Mouse (Mus musculus) liver, embryonic 12.5 days (tissue): ENCODE results near the gene Abcb7. TPM values are rescaled to one million over a fixed set of nuclear protein-coding genes. Genes with fewer than 3 reads are reported as not detected.
A peak's percentile ranks its signal among the peaks of the same experiment; 100 is the strongest.
"Not testable (repeated sequence)": the region's sequence is repeated elsewhere in the genome, so short reads cannot be mapped to it uniquely, and the experiment has no call there.

ENCODE experiments used
- ATAC-seq: fragments of 200-750 bp; cut with Nextera tagmentation; 2 replicates; pipeline ENCODE4 v1.8.0; 2017; ENCODE audit warnings: moderate number of reproducible peaks, mild to moderate bottlenecking, moderate library complexity
- H3K27ac ChIP-seq: fragments of 300-500 bp; sonication (generic); 2 replicates; pipeline ENCODE4 v1.5.1; 2016; ENCODE audit warnings: mild to moderate bottlenecking
- H3K27me3 ChIP-seq: fragments of 300-500 bp; sonication (generic); replicated peaks from 2 replicates; pipeline ENCODE4 v1.6.1; 2016; ENCODE audit warnings: mild to moderate bottlenecking, moderate library complexity
- H3K36me3 ChIP-seq: fragments of 300-500 bp; sonication (generic); 2 replicates; pipeline ENCODE4 v1.6.1; 2016; ENCODE audit warnings: mild to moderate bottlenecking, moderate library complexity
- H3K4me1 ChIP-seq: fragments of 300-500 bp; sonication (generic); 2 replicates; pipeline ENCODE4 v1.6.1; 2016
- H3K4me2 ChIP-seq: fragments of 300-500 bp; sonication (generic); 2 replicates; pipeline ENCODE4 v1.6.1; 2016; ENCODE audit warnings: mild to moderate bottlenecking, moderate library complexity
- H3K4me3 ChIP-seq: fragments of 300-500 bp; sonication (generic); 2 replicates; pipeline ENCODE4 v1.5.1; 2016; ENCODE audit warnings: mild to moderate bottlenecking, moderate library complexity
- H3K9ac ChIP-seq: fragments of 300-500 bp; sonication (generic); 2 replicates; pipeline ENCODE4 v1.6.1; 2016; ENCODE audit warnings: mild to moderate bottlenecking, moderate library complexity
- H3K9me3 ChIP-seq: fragments of 300-500 bp; sonication (generic); replicated peaks from 2 replicates; pipeline ENCODE4 v1.6.1; 2016; ENCODE audit warnings: mild to moderate bottlenecking, moderate library complexity
- WGBS: fragments of 180-500 bp; shearing (Covaris S2); methylation state at CpG from one replicate; pipeline ENCODE4 v1.1.7; 2016; ENCODE audit not compliant: insufficient replicate concordance; 5-methylcytosine and 5-hydroxymethylcytosine counted together
- polyA plus RNA-seq: library from polyadenylated mRNA; unstranded; fragments of >200 nt; fragmentation: Nextera tagmentation; extraction: Ambion mirVana; gene quantifications from 2 replicates; pipeline ENCODE4 v1.2.1, GENCODE M21; 2016

The Abcb7 gene
- polyA plus RNA-seq, 1 experiment from 2014 or later: 12.1 TPM

DNA sequence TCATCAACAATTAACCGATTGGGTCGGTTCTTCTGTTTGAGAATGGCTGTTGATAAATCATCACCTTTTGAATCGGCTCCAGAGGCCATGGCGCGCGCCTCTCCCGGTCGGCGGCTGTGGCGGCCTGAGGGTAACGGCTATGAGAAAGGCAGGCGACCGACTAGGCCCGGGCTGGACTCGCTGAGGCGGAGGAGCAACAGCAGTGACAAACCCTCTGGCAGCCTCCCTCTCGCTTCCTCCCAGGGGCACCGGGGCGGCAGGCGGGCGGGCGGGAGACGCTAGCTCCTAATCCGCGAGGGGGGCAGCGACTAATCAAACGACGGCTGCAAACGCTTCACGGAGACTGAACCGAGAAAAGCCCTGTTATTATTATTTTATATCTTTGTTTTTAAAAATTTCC is 65.5 kb downstream of the Abcb7 start:
- WGBS: 83% methylated on average over 31 of the region's 31 CpGs

DNA sequence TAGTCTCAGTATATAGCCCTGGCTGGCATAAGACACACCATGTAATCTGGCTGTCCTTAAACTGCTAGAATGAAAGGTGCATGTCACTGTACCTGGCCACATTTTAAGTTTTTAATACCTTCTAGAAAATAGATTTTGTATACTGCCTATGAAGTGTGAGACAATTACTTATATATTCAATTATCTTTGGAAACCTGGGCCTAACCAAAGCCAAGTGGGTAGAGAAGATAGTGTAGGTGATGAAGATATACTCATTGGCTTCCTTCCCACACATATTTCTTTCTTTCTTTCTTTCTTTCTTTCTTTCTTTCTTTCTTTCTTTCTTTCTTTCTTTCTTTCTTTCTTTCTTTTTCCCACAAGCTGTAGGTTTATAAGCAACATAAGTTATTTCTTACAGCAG is 121.9 kb downstream of the Abcb7 start:
- no peaks in the 10 kb centered on the region for H3K27me3 ChIP-seq

More for the DNA sequence above, 65.5 kb downstream of the Abcb7 start:
- ATAC-seq: peak; percentile 57; the same call in 1 of the 2 replicates
- not testable (repeated sequence) for H3K9ac ChIP-seq, H3K36me3 ChIP-seq, H3K27ac ChIP-seq, H3K9me3 ChIP-seq, H3K4me1 ChIP-seq, H3K4me3 ChIP-seq, H3K27me3 ChIP-seq, H3K4me2 ChIP-seq

GRCm38 (mm10) chrX:104279828-104280227 is 133.8 kb downstream of the Abcb7 start:
- H3K9me3 ChIP-seq: no peaks in the 10 kb centered on the region
- H3K4me2 ChIP-seq: no peak overlapping the region
- H3K27ac ChIP-seq: no peak overlapping the region
- WGBS: 93% methylated on average over 1 of the region's 1 CpGs
- no peak for ATAC-seq
- H3K27me3 ChIP-seq: no peaks in the 10 kb centered on the region
- no peak overlapping the region for H3K4me3 ChIP-seq
- H3K36me3 ChIP-seq: no peaks in the 10 kb centered on the region
- no peak overlapping the region for H3K9ac ChIP-seq
- no peaks in the 10 kb centered on the region for H3K4me1 ChIP-seq

More for the DNA sequence above, 121.9 kb downstream of the Abcb7 start:
- Histone ChIP-seq H3K4me1 (no peaks in the 10 kb centered on the region), H3K4me2 (no peak overlapping the region), H3K27ac (no peak overlapping the region), H3K4me3 (no peak overlapping the region), H3K9me3 (no peaks in the 10 kb centered on the region), H3K36me3 (0 out of 2 replicates have a peak, but pooled peaks cover 6% of the 10 kb centered on the region), H3K9ac (no peak overlapping the region)
- ATAC-seq: no peak

DNA sequence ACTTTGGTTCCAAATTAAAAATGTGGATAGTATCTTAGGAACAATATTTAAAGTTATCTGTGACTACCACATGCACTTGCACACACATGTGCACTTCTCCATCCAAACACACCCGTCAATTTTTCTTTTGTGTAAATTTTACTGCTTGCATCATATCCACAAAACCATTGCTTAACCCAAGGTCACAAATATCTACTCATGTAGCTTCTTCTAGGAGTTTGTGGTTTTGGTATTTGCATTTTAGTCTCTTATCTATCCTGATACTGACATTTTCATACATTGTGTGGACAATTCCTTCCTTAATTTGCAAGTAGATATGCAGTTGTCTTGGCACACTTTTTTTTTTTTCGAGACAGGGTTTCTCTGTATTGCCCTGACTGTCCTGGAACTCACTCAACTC is 149.3 kb downstream of the Abcb7 start:
- Histone ChIP-seq H3K36me3 (no peaks in the 10 kb centered on the region), H3K27me3 (no peaks in the 10 kb centered on the region), H3K4me1 (no peaks in the 10 kb centered on the region), H3K9ac (no peak overlapping the region), H3K4me2 (no peak overlapping the region), H3K4me3 (no peak overlapping the region), H3K27ac (no peak overlapping the region), H3K9me3 (no peaks in the 10 kb centered on the region)
- ATAC-seq: no peak
- 40% methylated on average over 2 of the region's 2 CpGs for WGBS

DNA sequence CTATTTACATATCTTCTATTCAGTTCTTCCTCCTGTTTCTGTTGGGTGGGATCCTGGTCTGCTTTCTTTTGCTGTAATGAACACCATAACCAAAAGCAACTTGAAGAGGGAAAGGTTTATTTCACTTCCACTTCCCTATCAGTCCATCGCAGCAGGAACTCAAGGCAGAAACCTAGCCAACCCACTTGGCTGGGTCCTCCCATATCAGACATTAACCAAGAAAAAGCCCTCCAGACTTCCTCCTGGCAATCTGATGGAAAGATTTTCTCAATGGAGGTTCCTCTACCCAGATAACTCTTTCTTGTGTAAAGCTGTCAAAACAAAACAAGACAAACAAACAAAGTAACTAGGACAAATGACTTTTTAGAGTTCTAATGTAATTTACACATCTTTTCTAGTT is 151.2 kb downstream of the Abcb7 start:
- no peak for ATAC-seq
- WGBS: 24% methylated on average over 1 of the region's 1 CpGs
- Histone ChIP-seq H3K4me1 (no peaks in the 10 kb centered on the region), H3K27me3 (no peaks in the 10 kb centered on the region), H3K9ac (no peak overlapping the region), H3K9me3 (no peaks in the 10 kb centered on the region), H3K36me3 (no peaks in the 10 kb centered on the region), H3K27ac (no peak overlapping the region), H3K4me3 (no peak overlapping the region), H3K4me2 (no peak overlapping the region)

DNA sequence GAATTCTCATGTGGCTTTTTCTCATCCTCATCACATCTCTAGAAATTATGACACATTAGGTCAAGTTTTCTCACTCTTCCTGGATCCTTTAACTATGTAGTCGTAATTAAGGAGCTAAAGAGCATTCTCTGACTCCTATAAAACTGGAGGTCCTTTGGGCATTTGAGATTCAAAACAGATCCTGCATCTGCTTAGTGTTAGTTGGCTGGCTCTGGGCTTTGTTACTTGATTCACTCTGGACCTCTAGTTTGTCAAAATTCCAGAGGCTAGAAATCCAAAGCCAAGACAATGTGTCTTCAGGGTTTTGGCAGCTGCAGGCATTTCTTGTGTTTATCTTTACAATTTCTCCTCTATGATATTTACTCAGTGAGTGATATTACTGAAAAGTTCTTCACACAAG is 157.1 kb downstream of the Abcb7 start:
- H3K27me3 ChIP-seq: no peaks in the 10 kb centered on the region
- H3K27ac ChIP-seq: no peak overlapping the region
- H3K36me3 ChIP-seq: no peaks in the 10 kb centered on the region
- WGBS: 44% methylated on average over 1 of the region's 1 CpGs
- no peak for ATAC-seq
- no peak overlapping the region for H3K9ac ChIP-seq
- H3K4me2 ChIP-seq: no peak overlapping the region
- H3K9me3 ChIP-seq: no peaks in the 10 kb centered on the region
- no peaks in the 10 kb centered on the region for H3K4me1 ChIP-seq
- no peak overlapping the region for H3K4me3 ChIP-seq

Other genes with a start within 250 kb of the Abcb7 start
- gene Nexmif, start 212.7 kb downstream of the Abcb7 start, polyA plus RNA-seq: 0.02 TPM in 1 of 2 replicates, not detected in the other
- 0.65 and 0.88 TPM in 2 replicates for gene Uprt, start 69.0 kb upstream of the Abcb7 start, polyA plus RNA-seq